Mouse (Mus musculus) heart, adult 11 months (tissue): ENCODE results near the gene Alkbh1.

Source experiments
- DNase-seq: peaks from one replicate; pipeline ENCODE4 v3.0.0; 2022

Gene Alkbh1

DNA sequence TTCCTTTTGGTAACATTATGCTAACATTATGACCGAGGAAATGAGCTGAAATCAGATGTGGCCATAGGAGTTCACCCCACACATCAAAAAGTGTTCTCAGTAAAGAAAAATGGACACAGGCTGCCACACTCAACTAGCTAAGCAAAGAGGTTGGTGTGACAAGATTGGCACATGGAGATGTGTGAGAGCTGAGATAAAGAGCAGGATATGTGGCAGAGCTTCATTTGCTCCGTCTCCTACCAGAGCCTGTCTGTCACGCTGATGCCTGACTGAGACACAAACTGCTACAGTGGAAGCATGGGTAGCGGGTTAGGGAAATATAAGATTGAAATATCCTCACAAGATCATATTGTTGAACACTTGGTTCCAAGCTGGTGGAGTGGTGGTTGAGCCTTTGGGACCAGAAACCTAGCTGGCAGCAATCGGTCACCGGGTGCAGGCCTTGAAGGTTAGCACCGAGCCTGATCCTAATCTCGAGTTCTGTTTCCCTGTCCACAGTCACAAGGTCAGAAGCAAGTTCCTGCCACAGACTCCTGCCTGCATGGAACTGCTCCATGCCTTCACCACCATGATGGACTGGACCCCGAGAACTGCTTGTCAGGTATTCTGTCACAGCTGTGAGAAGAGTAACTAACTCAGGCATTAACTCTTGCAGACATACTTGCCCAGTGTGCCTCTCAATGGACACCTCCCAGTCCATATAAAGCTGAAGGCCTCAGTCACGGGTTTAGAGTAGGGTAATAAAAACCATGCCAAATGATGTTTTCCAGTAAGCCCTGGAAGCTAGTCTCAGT is 63.0 kb downstream of the Alkbh1 start:
- peak; percentile 61 for DNase-seq

DNA sequence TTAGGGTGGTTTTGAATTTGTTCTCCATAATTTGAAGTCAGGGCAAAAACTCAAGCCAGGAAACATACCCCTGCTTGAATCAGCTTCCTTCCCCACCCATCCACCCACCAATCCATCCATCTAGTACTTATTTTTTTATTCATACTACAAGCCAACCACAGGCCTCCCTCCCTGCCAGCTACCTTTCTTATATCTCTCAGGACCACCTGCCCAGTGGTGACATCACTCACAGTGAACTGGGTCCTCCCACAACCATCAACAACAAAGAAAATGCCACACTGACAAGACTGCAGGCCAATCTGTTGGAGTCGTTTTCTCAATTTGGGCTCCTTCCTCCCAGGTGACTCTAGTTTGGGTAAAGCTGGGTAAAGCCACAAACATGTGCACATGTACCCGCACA is 64.3 kb downstream of the Alkbh1 start:
- peak; percentile 70 for DNase-seq
